Mouse (Mus musculus) hindbrain, postnatal 0 days (tissue): Measurements from ENCODE around the gene Lrrfip2. TPM values are rescaled to one million over a fixed set of nuclear protein-coding genes. Genes with fewer than 3 reads are reported as not detected.

Experiments
- ATAC-seq: fragments of 200-750 bp; cut with Nextera tagmentation; 2 replicates; pipeline ENCODE4 v1.8.0; 2017; ENCODE audit warnings: mild to moderate bottlenecking, moderate TSS enrichment, moderate library complexity
- DNase-seq: peaks from one replicate; pipeline ENCODE4 v3.0.0-alpha.2; 2015; ENCODE audit warnings: low spot score
- H3K27ac ChIP-seq: fragments of 300-500 bp; sonication (generic); 2 replicates; pipeline ENCODE4 v1.5.1; 2014; ENCODE audit warnings: mild to moderate bottlenecking
- H3K27me3 ChIP-seq: fragments of 300-500 bp; sonication (generic); 2 replicates; pipeline ENCODE4 v1.6.1; 2014; ENCODE audit warnings: low read length, mixed read lengths; ENCODE audit not compliant: insufficient read depth
- H3K36me3 ChIP-seq: fragments of 300-500 bp; sonication (generic); 2 replicates; pipeline ENCODE4 v1.6.1; 2014; ENCODE audit warnings: low read length, mixed read lengths; ENCODE audit not compliant: insufficient read depth
- H3K4me1 ChIP-seq: fragments of 300-500 bp; sonication (generic); 2 replicates; pipeline ENCODE4 v1.6.1; 2014; ENCODE audit warnings: antibody characterized with exemption, low read length, mixed read lengths; ENCODE audit not compliant: insufficient read depth
- H3K4me2 ChIP-seq: fragments of 300-500 bp; sonication (generic); 2 replicates; pipeline ENCODE4 v1.6.1; 2014; ENCODE audit warnings: low read depth, mild to moderate bottlenecking, low read length, moderate library complexity, mixed read lengths
- H3K4me3 ChIP-seq: fragments of 300-500 bp; sonication (generic); 2 replicates; pipeline ENCODE4 v1.5.1; 2014; ENCODE audit warnings: low read length
- H3K9ac ChIP-seq: fragments of 300-500 bp; sonication (generic); replicated peaks from 2 replicates; pipeline ENCODE4 v1.6.1; 2014; ENCODE audit warnings: mild to moderate bottlenecking, low read length, moderate library complexity, mixed read lengths
- H3K9me3 ChIP-seq: fragments of 300-500 bp; sonication (generic); 2 replicates; pipeline ENCODE4 v1.6.1; 2016; ENCODE audit warnings: low read length, mixed read lengths
- CTCF ChIP-seq: IDR thresholded peaks from 2 replicates; pipeline ENCODE4 v1.5.1; 2016; ENCODE audit warnings: antibody characterized with exemption, control low read depth, low read depth
- WGBS: fragments of 180-500 bp; shearing (Covaris S2); extraction: QIAGEN DNeasy Blood & Tissue Kit; methylation state at CpG from one replicate; pipeline ENCODE4 v1.1.7; 2014; 5-methylcytosine and 5-hydroxymethylcytosine counted together
- polyA plus RNA-seq: library from polyadenylated mRNA; unstranded; fragments of >200 nt; fragmentation: Nextera tagmentation; extraction: Ambion mirVana; gene quantifications from 2 replicates; pipeline ENCODE4 v1.2.1, GENCODE M21; 2015
- total RNA-seq: library from RNA; depleted of rRNA; stranded (reverse); fragments of >200 nt; gene quantifications from 2 replicates; pipeline ENCODE4 v1.2.3, GENCODE M21; 2014; rRNA removed

Gene Lrrfip2
- 20.8 and 24.9 TPM in 2 replicates for total RNA-seq
- polyA plus RNA-seq: 38.8 and 40.0 TPM in 2 replicates

DNA sequence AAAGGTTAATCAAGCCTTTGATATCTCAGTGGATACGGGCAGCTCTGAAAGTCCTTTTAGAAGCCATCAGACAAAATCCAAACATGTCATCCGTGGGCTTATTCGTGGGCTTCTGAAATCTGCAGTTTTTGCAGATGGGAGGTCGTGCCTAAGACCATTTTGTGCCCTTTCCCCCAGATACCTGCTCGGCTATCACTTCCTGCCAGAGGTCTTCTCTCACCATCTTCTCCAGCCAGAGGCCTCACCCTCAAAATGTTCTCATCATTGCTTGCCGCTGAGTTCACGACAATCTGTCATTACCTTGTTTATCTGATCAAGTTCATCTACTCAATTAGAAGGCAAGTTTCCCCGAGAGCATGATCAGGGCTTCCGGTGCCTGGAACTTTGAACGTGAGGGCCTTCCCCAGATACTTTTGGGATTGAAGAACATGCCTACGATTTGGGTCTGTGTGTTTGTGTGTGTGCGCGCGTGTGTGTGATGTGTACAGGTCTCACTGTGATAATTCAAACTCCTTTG is at the start of gene Lrrfip2:
Gene Lrrfip2, plus strand, starts transcription at position 467 of the 517 bp plus-strand sequence.
- no peaks in the 10 kb centered on the region for H3K36me3 ChIP-seq
- peak within 1 kb of the TSS; percentile 83 for H3K9ac ChIP-seq
- H3K4me1 ChIP-seq: peaks cover 4% of the 10 kb centered on the region; the same call in 1 of the 2 replicates
- H3K27me3 ChIP-seq: no peaks in the 10 kb centered on the region
- TF ChIP-seq CTCF: no peak
- ATAC-seq (no peak), DNase-seq (no peak)
- 37% methylated on average over 14 of the region's 14 CpGs for WGBS
- peak within 1 kb of the TSS; percentile 89 for H3K4me2 ChIP-seq
- H3K4me3 ChIP-seq: peak within 1 kb of the TSS; percentile 99
- H3K27ac ChIP-seq: peak within 1 kb of the TSS; percentile 80
- H3K9me3 ChIP-seq: no peaks in the 10 kb centered on the region

DNA sequence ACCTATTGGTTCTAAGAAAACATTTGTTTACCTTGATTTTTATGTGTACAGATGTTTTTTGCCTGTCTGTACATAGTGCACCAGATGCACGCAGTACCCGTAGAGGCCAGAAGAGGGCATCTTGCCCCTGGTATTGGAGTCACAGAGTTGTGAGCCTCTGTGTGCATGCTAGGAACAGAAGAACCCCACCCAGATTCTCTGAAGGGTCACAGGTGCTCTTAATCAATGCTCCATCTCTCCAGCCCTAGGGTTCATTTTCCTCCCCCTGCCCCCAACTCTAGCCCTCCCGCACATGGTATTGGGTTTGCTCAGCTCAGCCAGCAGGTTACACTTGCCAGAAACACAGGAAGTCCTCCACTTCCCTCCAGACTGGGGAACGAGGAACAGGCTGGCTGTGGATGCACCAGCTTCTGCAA is 46.8 kb upstream of the Lrrfip2 start:
- WGBS: 38% methylated on average over 4 of the region's 4 CpGs
- Histone ChIP-seq H3K9me3 (peaks cover 6% of the 10 kb centered on the region), H3K4me1 (no peaks in the 10 kb centered on the region), H3K27ac (no peak overlapping the region), H3K27me3 (no peaks in the 10 kb centered on the region), H3K4me3 (no peak overlapping the region), H3K36me3 (no peaks in the 10 kb centered on the region), H3K4me2 (no peak overlapping the region), H3K9ac (no peak overlapping the region)
- peak; percentile 35 for DNase-seq
- ATAC-seq: no peak
- TF ChIP-seq CTCF: peak; percentile 67

DNA sequence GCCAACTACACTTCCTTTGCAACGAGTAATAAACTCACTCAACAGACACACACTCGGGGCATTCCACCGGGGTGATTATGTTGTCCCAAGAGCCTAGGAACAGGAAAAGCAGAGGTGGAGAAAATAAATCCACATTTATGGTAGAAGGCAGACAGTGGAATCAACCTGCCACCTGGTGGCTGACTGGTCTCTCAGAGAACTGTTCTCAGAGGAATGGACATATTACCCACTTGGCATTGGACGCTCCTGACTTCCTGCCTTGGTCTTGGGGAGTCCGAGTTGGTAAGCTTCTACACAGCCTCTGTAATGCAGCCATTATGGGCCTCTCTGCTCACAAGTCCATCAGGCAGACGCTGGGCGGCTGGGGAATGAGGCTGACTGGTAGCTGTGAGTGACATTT is 45.2 kb upstream of the Lrrfip2 start:
- 43% methylated on average over 7 of the region's 7 CpGs for WGBS
- Histone ChIP-seq H3K36me3 (no peaks in the 10 kb centered on the region), H3K4me2 (no peak overlapping the region), H3K9me3 (peaks cover 6% of the 10 kb centered on the region), H3K4me3 (no peak overlapping the region), H3K27ac (no peak overlapping the region), H3K9ac (no peak overlapping the region), H3K27me3 (no peaks in the 10 kb centered on the region), H3K4me1 (no peaks in the 10 kb centered on the region)
- ATAC-seq (no peak), DNase-seq (peak; percentile 60)
- peak; percentile 76 for TF ChIP-seq CTCF

DNA sequence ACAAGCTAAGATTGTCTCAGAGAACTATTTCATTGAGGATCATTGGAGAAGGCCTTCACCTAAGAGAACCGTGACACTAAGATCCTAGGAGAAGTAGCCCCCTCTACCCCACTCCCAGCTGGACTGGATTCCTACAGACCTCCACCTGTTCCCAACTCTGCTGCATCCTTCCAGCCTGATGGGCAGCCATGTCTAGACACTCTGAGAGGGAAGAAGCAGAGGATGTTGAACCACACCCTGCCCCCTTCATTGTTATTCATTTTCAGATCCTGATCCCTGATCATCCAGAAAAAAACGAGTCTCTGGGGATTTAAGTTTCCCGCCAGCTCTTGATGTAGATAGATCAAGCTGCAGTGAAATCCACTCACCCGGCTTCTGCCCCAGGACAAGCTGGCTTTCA is 44.4 kb upstream of the Lrrfip2 start:
- Histone ChIP-seq H3K9me3 (peaks cover 6% of the 10 kb centered on the region), H3K9ac (no peak overlapping the region), H3K4me2 (no peak overlapping the region), H3K4me3 (no peak overlapping the region), H3K36me3 (no peaks in the 10 kb centered on the region), H3K4me1 (no peaks in the 10 kb centered on the region), H3K27ac (no peak overlapping the region), H3K27me3 (no peaks in the 10 kb centered on the region)
- ATAC-seq (no peak), DNase-seq (no peak)
- WGBS: 75% methylated on average over 4 of the region's 4 CpGs
- no peak for TF ChIP-seq CTCF

DNA sequence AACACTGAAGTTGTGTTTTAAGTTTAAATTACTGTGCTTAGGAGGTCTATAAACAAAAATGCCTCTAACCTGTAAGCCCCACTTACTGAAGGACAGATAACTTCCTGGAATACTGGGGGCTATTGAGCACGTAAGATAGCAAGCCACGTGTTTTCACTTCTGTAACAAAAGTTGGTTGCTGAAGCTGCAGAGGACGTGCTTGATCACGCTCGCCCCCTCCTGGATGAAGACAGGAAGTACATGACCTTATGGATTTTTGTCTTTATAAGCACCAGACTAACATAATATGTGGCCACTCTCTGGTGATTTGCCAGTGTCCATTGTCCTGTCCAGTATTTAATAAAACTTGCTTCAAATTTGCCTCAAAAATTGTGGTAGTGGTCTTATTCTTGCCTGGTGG is 39.6 kb upstream of the Lrrfip2 start:
- Histone ChIP-seq H3K4me2 (no peak overlapping the region), H3K9me3 (peaks cover 6% of the 10 kb centered on the region), H3K4me3 (no peak overlapping the region), H3K9ac (no peak overlapping the region), H3K27me3 (no peaks in the 10 kb centered on the region), H3K27ac (no peak overlapping the region), H3K4me1 (no peaks in the 10 kb centered on the region), H3K36me3 (no peaks in the 10 kb centered on the region)
- ATAC-seq (no peak), DNase-seq (peak; percentile 31)
- peak; percentile 59 for TF ChIP-seq CTCF
- WGBS: 60% methylated on average over 5 of the region's 5 CpGs

DNA sequence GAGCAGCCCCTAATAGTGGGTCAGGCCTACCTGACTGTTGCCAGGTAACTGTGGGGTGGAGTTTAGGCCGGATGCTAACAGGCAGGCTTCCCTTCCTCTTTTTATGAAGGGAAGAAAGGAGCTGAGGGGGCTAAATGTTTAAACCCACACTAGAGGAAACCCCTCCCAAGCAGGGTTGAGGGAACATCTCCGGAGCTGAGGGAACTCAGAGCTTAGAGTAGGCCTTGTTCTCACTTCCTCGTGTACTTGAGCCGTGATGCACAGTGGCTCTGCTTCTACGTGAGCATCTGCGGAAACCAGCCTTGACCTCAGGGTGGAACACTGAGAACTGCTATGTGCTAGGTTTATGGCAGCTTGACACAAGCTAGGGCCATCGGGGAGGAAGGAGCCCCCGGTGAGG is 36.6 kb upstream of the Lrrfip2 start:
- H3K27me3 ChIP-seq: no peaks in the 10 kb centered on the region
- no peaks in the 10 kb centered on the region for H3K4me1 ChIP-seq
- ATAC-seq (no peak), DNase-seq (no peak)
- TF ChIP-seq CTCF: no peak
- H3K9ac ChIP-seq: no peak overlapping the region
- no peak overlapping the region for H3K4me3 ChIP-seq
- H3K4me2 ChIP-seq: no peak overlapping the region
- no peaks in the 10 kb centered on the region for H3K9me3 ChIP-seq
- whole genome bisulfite sequencing: 94% methylated on average over 8 of the region's 8 CpGs
- no peaks in the 10 kb centered on the region for H3K36me3 ChIP-seq
- H3K27ac ChIP-seq: no peak overlapping the region

DNA sequence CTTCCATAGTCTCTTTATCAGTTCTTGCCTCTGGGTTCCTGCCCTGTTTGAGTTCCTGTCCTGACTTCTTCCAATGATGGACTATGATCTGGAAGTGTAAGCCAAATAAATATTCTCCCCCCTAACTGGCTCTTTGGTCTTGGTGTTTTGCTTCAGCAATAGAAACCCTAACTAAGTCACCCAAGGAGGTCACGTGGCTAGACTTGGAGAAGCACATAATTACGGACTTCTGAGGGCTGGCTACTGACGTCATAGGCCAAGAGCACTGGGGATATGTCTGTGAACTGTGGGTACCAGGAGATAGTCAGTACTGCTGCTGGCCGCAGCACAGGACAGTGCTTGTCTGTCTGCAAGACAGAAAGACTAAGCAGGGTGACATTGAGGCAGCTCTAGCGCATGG is 35.6 kb upstream of the Lrrfip2 start:
- no peak for TF ChIP-seq CTCF

More for the DNA sequence above, 35.6 kb upstream of the Lrrfip2 start:
- no peaks in the 10 kb centered on the region for H3K9me3 ChIP-seq
- no peak overlapping the region for H3K4me3 ChIP-seq
- H3K4me2 ChIP-seq: no peak overlapping the region
- H3K36me3 ChIP-seq: no peaks in the 10 kb centered on the region
- 86% methylated on average over 5 of the region's 5 CpGs for WGBS
- no peak overlapping the region for H3K9ac ChIP-seq
- H3K4me1 ChIP-seq: no peaks in the 10 kb centered on the region
- no peak for DNase-seq
- H3K27me3 ChIP-seq: no peaks in the 10 kb centered on the region
- ATAC-seq: no peak
- no peak overlapping the region for H3K27ac ChIP-seq
